Mouse (Mus musculus) liver, embryonic 18 days (tissue): ENCODE data around the gene Ccdc42. TPM values are rescaled to one million over a fixed set of nuclear protein-coding genes. Genes with fewer than 3 reads are reported as not detected.

Source experiments
- polyA plus RNA-seq: library from polyadenylated mRNA; depleted of rRNA; stranded (reverse); fragments of >200 nt; gene quantifications from 2 replicates; pipeline ENCODE4 v1.2.3, GENCODE M21; 2012; rRNA removed

Ccdc42 gene
- polyA plus RNA-seq = 0.05 TPM in 1 of 2 replicates, not detected in the other

GRCm38 (mm10) chr11:68586721-68587120 lies at the start of gene Ccdc42:
Gene Ccdc42, plus strand, starts transcription at chr11:68587021.

GRCm38 (mm10) chr11:68555918-68556584 lies 30.8 kb upstream of the Ccdc42 start, which contains the start of gene Mfsd6l:
Gene Mfsd6l, plus strand, starts transcription at chr11:68556186.

Other genes starting within 250 kb of the Ccdc42 start
- 0.42 and 0.52 TPM in 2 replicates for gene Ntn1, start 186.2 kb upstream of the Ccdc42 start, polyA plus RNA-seq
- 1.3 and 1.7 TPM in 2 replicates for gene Pik3r5, start 154.9 kb upstream of the Ccdc42 start, polyA plus RNA-seq
- 2.2 and 2.8 TPM in 2 replicates for gene Pik3r6, start 84.0 kb upstream of the Ccdc42 start, polyA plus RNA-seq
- 0.08 and 0.09 TPM in 2 replicates for gene Mfsd6l, start 30.8 kb upstream of the Ccdc42 start, polyA plus RNA-seq
- gene Myh10, start 104.5 kb downstream of the Ccdc42 start, polyA plus RNA-seq = 13.4 and 14.8 TPM in 2 replicates